Mouse (Mus musculus) neural tube, embryonic 11.5 days (tissue): ENCODE measurements around the gene Olfr263. TPM values are rescaled to one million over a fixed set of nuclear protein-coding genes. Genes with fewer than 3 reads are reported as not detected.
"Not testable (repeated sequence)": the region's sequence is repeated elsewhere in the genome, so short reads cannot be mapped to it uniquely, and the experiment has no call there.

Source experiments
- ATAC-seq: fragments of 200-750 bp; cut with Nextera tagmentation; 2 replicates; pipeline ENCODE4 v1.8.0; 2017; ENCODE audit warnings: moderate number of reproducible peaks, mild to moderate bottlenecking, moderate TSS enrichment, moderate library complexity; ENCODE audit not compliant: insufficient read depth, low FRiP score, low TSS enrichment
- DNase-seq: peaks from one replicate; pipeline ENCODE4 v3.0.0-alpha.2; 2015; ENCODE audit warnings: low spot score
- H3K27ac ChIP-seq: fragments of 300-500 bp; sonication (generic); 2 replicates; pipeline ENCODE4 v1.5.1; 2014; ENCODE audit warnings: low read depth, mild to moderate bottlenecking, low read length
- H3K27me3 ChIP-seq: fragments of 300-500 bp; sonication (generic); 2 replicates; pipeline ENCODE4 v1.6.1; 2014; ENCODE audit warnings: mild to moderate bottlenecking, low read length, mixed read lengths; ENCODE audit not compliant: control insufficient read depth, insufficient read depth
- H3K36me3 ChIP-seq: fragments of 300-500 bp; sonication (generic); 2 replicates; pipeline ENCODE4 v1.6.1; 2014; ENCODE audit warnings: mild to moderate bottlenecking, low read length, moderate library complexity, mixed read lengths; ENCODE audit not compliant: control insufficient read depth, insufficient read depth
- H3K4me1 ChIP-seq: fragments of 300-500 bp; sonication (generic); 2 replicates; pipeline ENCODE4 v1.6.1; 2014; ENCODE audit warnings: low read length, mixed read lengths; ENCODE audit not compliant: control insufficient read depth, insufficient read depth
- H3K4me2 ChIP-seq: fragments of 300-500 bp; sonication (generic); 2 replicates; pipeline ENCODE4 v1.6.1; 2014; ENCODE audit warnings: low read depth, mild to moderate bottlenecking, moderate library complexity
- H3K4me3 ChIP-seq: fragments of 300-500 bp; sonication (generic); 2 replicates; pipeline ENCODE4 v1.5.1; 2014; ENCODE audit warnings: low read depth, low read length
- H3K9ac ChIP-seq: fragments of 300-500 bp; sonication (generic); 2 replicates; pipeline ENCODE4 v1.6.1; 2014; ENCODE audit warnings: mild to moderate bottlenecking, low read length
- H3K9me3 ChIP-seq: fragments of 300-500 bp; sonication (generic); 2 replicates; pipeline ENCODE4 v1.6.1; 2016; ENCODE audit warnings: low read length; ENCODE audit not compliant: control insufficient read depth
- WGBS: fragments of 180-500 bp; shearing (Covaris S2); extraction: QIAGEN DNeasy Blood & Tissue Kit; methylation state at CpG from one replicate; pipeline ENCODE4 v1.1.7; 2014; 5-methylcytosine and 5-hydroxymethylcytosine counted together
- polyA plus RNA-seq: library from polyadenylated mRNA; unstranded; fragments of >200 nt; fragmentation: Nextera tagmentation; extraction: Ambion mirVana; gene quantifications from 2 replicates; pipeline ENCODE4 v1.2.1, GENCODE M21; 2014

Olfr263 gene
- polyA plus RNA-seq = not detected in 2 replicates

- DNase-seq, ATAC-seq, H3K9ac ChIP-seq, H3K4me2 ChIP-seq, H3K4me3 ChIP-seq, H3K4me1 ChIP-seq, H3K36me3 ChIP-seq, H3K27me3 ChIP-seq, H3K27ac ChIP-seq, H3K9me3 ChIP-seq: not testable (repeated sequence)
- WGBS = 85% methylated on average over 3 of the region's 3 CpGs
Measured at GRCm38 (mm10) chr13:21129339-21129738, at the start of gene Olfr263. Gene Olfr263 (plus strand): TSS chr13:21129639.

- no peaks in the 10 kb centered on the region for H3K36me3 ChIP-seq
- no peak overlapping the region for H3K4me3 ChIP-seq
- H3K9ac ChIP-seq = no peak overlapping the region
- H3K4me1 ChIP-seq = no peaks in the 10 kb centered on the region
- H3K4me2 ChIP-seq = no peak overlapping the region
- no peaks in the 10 kb centered on the region for H3K9me3 ChIP-seq
- ATAC-seq (no peak), DNase-seq (no peak)
- H3K27ac ChIP-seq = no peak overlapping the region
- 79% methylated on average over 2 of the region's 2 CpGs for WGBS
- no peaks in the 10 kb centered on the region for H3K27me3 ChIP-seq
Measured at GRCm38 (mm10) chr13:21082686-21083085, 46.8 kb upstream of the Olfr263 start.

GRCm38 (mm10) chr13:21109759-21110158 lies 19.7 kb upstream of the Olfr263 start:
- Histone ChIP-seq H3K27ac (no peak overlapping the region), H3K27me3 (no peaks in the 10 kb centered on the region), H3K4me1 (no peaks in the 10 kb centered on the region), H3K36me3 (no peaks in the 10 kb centered on the region), H3K9ac (no peak overlapping the region), H3K4me3 (no peak overlapping the region), H3K9me3 (no peaks in the 10 kb centered on the region), H3K4me2 (no peak overlapping the region)
- ATAC-seq = no peak
- no peak for DNase-seq
- WGBS = 100% methylated on average over 3 of the region's 3 CpGs

- Histone ChIP-seq H3K4me3 (no peak overlapping the region), H3K27ac (no peak overlapping the region)
- ATAC-seq = no peak
Measured at GRCm38 (mm10) chr13:21110441-21110840, 19.0 kb upstream of the Olfr263 start.

GRCm38 (mm10) chr13:21111183-21111582 lies 18.3 kb upstream of the Olfr263 start, which contains the start of gene Olfr1369-ps1:
Gene Olfr1369-ps1 (plus strand): TSS chr13:21111483.
- H3K27ac ChIP-seq, H3K36me3 ChIP-seq, H3K4me2 ChIP-seq, H3K4me1 ChIP-seq, DNase-seq, H3K4me3 ChIP-seq, H3K9me3 ChIP-seq, ATAC-seq, H3K9ac ChIP-seq, H3K27me3 ChIP-seq: not testable (repeated sequence)
- WGBS = 77% methylated on average over 3 of the region's 3 CpGs

More at GRCm38 (mm10) chr13:21110441-21110840, 19.0 kb upstream of the Olfr263 start:
- no peaks in the 10 kb centered on the region for H3K4me1 ChIP-seq
- H3K36me3 ChIP-seq = no peaks in the 10 kb centered on the region
- H3K9ac ChIP-seq = no peak overlapping the region
- 89% methylated on average over 6 of the region's 6 CpGs for WGBS
- no peak for DNase-seq
- no peaks in the 10 kb centered on the region for H3K9me3 ChIP-seq
- H3K27me3 ChIP-seq = no peaks in the 10 kb centered on the region
- no peak overlapping the region for H3K4me2 ChIP-seq

GRCm38 (mm10) chr13:21114121-21114520 lies 15.3 kb upstream of the Olfr263 start:
- H3K4me1 ChIP-seq = no peaks in the 10 kb centered on the region
- no peak overlapping the region for H3K4me3 ChIP-seq
- no peak overlapping the region for H3K4me2 ChIP-seq
- ATAC-seq (no peak), DNase-seq (no peak)
- H3K9me3 ChIP-seq = no peaks in the 10 kb centered on the region
- 89% methylated on average over 4 of the region's 4 CpGs for WGBS
- no peak overlapping the region for H3K9ac ChIP-seq
- H3K27ac ChIP-seq = no peak overlapping the region
- H3K36me3 ChIP-seq = no peaks in the 10 kb centered on the region
- no peaks in the 10 kb centered on the region for H3K27me3 ChIP-seq

- 49% methylated on average over 8 of the region's 8 CpGs for WGBS
- Histone ChIP-seq H3K9me3 (no peaks in the 10 kb centered on the region), H3K4me2 (no peak overlapping the region), H3K9ac (no peak overlapping the region), H3K27ac (no peak overlapping the region), H3K4me1 (no peaks in the 10 kb centered on the region), H3K4me3 (no peak overlapping the region), H3K27me3 (no peaks in the 10 kb centered on the region), H3K36me3 (no peaks in the 10 kb centered on the region)
- no peak for DNase-seq
- ATAC-seq = no peak
Measured at GRCm38 (mm10) chr13:21142421-21142820, 13.0 kb downstream of the Olfr263 start.

- ATAC-seq (no peak), DNase-seq (no peak)
- Histone ChIP-seq H3K9me3 (no peaks in the 10 kb centered on the region), H3K9ac (no peak within 1 kb of the TSS), H3K27me3 (no peaks in the 10 kb centered on the region), H3K36me3 (no peaks in the 10 kb centered on the region), H3K27ac (no peak within 1 kb of the TSS), H3K4me2 (no peak within 1 kb of the TSS), H3K4me1 (no peaks in the 10 kb centered on the region), H3K4me3 (no peak within 1 kb of the TSS)
- WGBS = 81% methylated on average over 4 of the region's 4 CpGs
Measured at GRCm38 (mm10) chr13:21145767-21146166, 16.3 kb downstream of the Olfr263 start, which contains the start of gene Olfr1368. Gene Olfr1368 (minus strand): TSS chr13:21145867.

GRCm38 (mm10) chr13:21155888-21156287 lies 26.4 kb downstream of the Olfr263 start:
- Histone ChIP-seq H3K27ac (no peak overlapping the region), H3K4me3 (no peak overlapping the region), H3K27me3 (no peaks in the 10 kb centered on the region), H3K36me3 (no peaks in the 10 kb centered on the region), H3K4me2 (no peak overlapping the region), H3K9me3 (no peaks in the 10 kb centered on the region), H3K9ac (no peak overlapping the region), H3K4me1 (no peaks in the 10 kb centered on the region)
- ATAC-seq = no peak
- 88% methylated on average over 5 of the region's 5 CpGs for WGBS
- no peak for DNase-seq
